Mouse (Mus musculus) bone marrow macrophage, adult 2 months (primary cell): ENCODE measurements at regions not wholly inside any gene's neighbourhood (a gene's known extent, or its start where the extent isn't known, plus 50 kb on each side); places are given as distances from the start of the nearest gene placed in this dataset.

ENCODE experiments used
- CTCF ChIP-seq: IDR thresholded peaks from 2 replicates; pipeline ENCODE4 v1.5.1; 2012; ENCODE audit warnings: low read depth, mild to moderate bottlenecking, low read length, moderate library complexity
- POLR2A ChIP-seq: IDR thresholded peaks from 2 replicates; pipeline ENCODE4 v1.6.1; 2012; ENCODE audit warnings: mild to moderate bottlenecking, low read depth, low read length, borderline replicate concordance

DNA sequence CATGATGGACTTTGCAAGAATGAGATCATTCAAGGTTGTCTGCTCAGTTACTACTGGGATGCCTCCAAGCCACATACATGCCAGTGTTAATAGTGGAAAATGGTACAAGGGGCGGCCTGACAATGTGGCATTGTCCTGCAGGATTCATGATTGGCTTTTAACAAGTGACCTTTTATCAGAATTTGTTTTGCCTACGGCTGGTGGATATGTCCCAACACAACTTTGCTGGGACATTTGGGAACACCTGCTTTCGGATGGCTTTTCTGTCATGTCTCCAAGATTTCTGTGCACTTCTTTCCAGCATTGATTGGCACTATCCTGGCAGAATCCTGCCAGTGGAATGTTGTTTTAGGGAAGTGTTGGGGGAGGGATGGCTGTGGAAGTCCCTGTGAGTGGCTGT lies 384.4 kb downstream of the Hs3st3b1 start:
- TF ChIP-seq CTCF: no peak
- no peak for TF ChIP-seq POLR2A
